Mouse (Mus musculus) testis, adult 2 months (tissue): Measurements from ENCODE around the gene Cops7a.

Experiments
- CTCF ChIP-seq: fragments of 200-500 bp; IDR thresholded peaks from 2 replicates; pipeline ENCODE4 v1.5.1; 2012; ENCODE audit warnings: low read depth, mild to moderate bottlenecking, inconsistent platforms, low read length, moderate library complexity; ENCODE audit not compliant: control insufficient read depth, insufficient read depth, insufficient replicate concordance
- POLR2A ChIP-seq: fragments of 200-500 bp; IDR thresholded peaks from 2 replicates; pipeline ENCODE4 v1.6.1; 2012; ENCODE audit warnings: low read depth, mild to moderate bottlenecking, inconsistent platforms, low read length, moderate library complexity; ENCODE audit not compliant: control insufficient read depth

GRCm38 (mm10) chr6:124964638-124965037 lies 700 bp downstream of the Cops7a start:
- TF ChIP-seq CTCF (no peak), POLR2A (no peak)
